Mouse (Mus musculus) testis, adult 10 weeks (tissue): Measurements from ENCODE around the gene Pmm2. TPM values are rescaled to one million over a fixed set of nuclear protein-coding genes. Genes with fewer than 3 reads are reported as not detected.

ENCODE experiments used
- polyA plus RNA-seq: library from polyadenylated mRNA; stranded (reverse); fragments of 350-450 nt; fragmentation: Illumina TruSeq; extraction: RNeasy Lipid Tissue Mini Kit (QIAGEN cat#74804); gene quantifications from one replicate; pipeline ENCODE4 v1.2.3, GENCODE M21; 2014; ENCODE audit warnings: low read depth, low replicate concordance

Pmm2 gene
- 124 TPM for polyA plus RNA-seq

DNA sequence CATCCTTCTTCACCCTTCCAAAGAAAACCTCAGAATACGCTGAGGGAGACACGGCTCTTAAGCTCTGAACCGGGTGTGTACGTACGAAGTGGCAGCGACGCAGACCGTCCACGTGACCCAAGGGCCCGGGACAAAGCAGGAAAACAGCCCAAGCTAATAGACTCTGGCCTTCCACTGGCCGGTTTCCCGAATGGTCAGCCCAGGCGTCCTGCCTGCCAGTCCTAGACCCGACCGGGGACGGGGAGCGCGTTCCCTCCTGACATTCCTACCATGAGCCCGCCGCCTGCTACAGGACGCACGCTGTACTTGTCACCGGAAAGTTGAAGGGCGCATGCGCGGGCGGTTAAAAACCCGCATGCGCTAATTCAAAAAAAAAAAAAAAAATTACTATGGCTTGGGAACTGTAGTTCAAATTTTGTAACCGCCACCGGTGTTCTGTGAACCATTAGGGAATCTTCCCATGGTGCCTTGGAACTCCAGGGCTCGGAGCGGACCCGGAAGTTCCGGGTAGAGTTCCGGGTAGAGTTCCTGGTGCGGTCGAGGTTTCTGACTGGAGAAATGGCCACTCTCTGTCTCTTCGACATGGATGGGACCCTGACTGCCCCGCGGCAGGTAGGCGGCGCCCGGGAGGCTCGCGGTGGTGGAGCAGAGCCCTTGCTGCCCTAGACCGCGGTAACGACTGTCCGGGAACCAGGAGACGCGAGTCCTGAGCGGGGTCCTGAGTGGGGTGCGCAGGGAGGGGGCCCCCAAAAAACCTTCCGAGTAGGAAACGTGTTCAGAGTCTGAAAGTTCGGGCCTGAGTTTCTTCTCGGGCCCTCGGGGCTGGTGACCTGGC is at the start of gene Pmm2, which contains the start of gene Tmem186:
Pmm2 (plus strand) TSS at position 458 of the 835 bp plus-strand sequence.
Tmem186 (minus strand) TSS at position 496 of the 835 bp plus-strand sequence.

DNA sequence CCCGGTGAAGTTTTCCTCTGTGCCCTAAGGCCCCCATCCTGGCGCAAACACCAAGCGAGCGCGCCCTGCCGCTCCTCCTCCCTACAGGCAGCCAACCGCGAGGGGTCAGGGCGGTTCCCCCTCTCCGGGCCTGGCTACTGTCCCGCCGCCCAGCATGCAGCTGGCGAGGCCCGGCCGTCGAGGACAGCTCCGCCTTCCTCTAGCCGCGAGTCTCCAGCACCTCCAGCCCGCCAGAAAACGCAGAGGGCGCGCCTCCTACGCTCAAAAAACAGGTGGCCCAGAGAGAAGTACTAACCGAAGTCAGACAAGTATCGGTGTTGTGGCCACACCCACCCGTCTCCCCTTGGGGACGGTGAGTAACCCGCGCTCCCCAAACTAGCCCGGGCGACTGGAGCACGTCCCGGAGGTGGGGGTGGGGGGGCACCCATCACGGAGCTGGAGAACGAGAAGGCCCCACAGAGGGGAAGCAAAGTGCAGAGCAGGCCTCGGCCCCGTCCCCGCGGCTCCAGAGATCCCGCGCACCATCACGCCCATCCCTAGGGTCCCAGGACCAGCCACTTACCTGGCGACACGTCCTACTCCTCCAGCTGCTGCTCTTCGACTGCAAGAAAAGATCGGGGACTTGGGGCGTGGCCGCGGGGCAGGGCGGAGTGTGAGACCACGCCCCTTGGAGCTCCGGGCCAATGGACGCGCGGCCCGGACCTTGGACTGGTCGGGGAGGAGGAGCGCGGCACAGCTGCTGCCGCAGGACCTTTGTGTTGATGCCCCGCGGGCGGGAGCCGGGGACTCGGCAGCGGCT is 34.3 kb downstream of the Pmm2 start, which contains the start of gene Carhsp1:
Carhsp1 (minus strand) TSS at position 605 of the 799 bp plus-strand sequence.

DNA sequence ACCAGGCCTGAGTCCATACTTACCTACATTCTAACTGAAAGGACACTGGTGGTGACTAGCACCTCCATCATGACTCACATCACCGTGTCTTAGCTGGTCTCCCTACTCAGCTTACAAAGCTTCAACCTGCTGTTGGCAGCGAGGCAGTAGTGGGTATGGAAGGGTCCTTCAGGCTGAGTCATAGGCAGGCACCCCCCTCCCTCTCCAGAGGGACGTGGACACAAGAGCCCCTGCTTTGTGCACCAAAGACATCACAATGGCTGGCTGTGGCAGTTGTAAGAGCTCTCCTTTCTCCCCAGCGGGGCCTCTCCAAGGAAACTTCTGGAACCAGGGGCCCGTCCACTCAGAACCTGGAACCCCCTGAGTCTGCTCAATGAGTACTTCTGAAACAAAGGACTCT is 43.0 kb downstream of the Pmm2 start, which contains the start of gene Gm5767:
Gm5767 (plus strand) TSS at position 301 of the 400 bp plus-strand sequence.

Other genes starting within 250 kb of the Pmm2 start
- not detected for gene Tmem114, start 212.5 kb upstream of the Pmm2 start, polyA plus RNA-seq
- 8.3 TPM for gene Mettl22, start 166.9 kb upstream of the Pmm2 start, polyA plus RNA-seq
- 24.0 TPM for gene Abat, start 124.2 kb upstream of the Pmm2 start, polyA plus RNA-seq
- 6.8 TPM for gene Tmem186, start within 50 bp of the Pmm2 start, polyA plus RNA-seq
- gene Carhsp1, start 34.5 kb downstream of the Pmm2 start, polyA plus RNA-seq: 8.9 TPM
- 21.5 TPM for gene Gm5767, start 43.1 kb downstream of the Pmm2 start, polyA plus RNA-seq
- 471 TPM for gene Usp7, start 154.6 kb downstream of the Pmm2 start, polyA plus RNA-seq
- gene 1810013L24Rik, start 192.4 kb downstream of the Pmm2 start, polyA plus RNA-seq: 187 TPM